Mouse (Mus musculus) embryonic facial prominence, embryonic 11.5 days (tissue): ENCODE measurements around the gene Txnrd1. TPM values are rescaled to one million over a fixed set of nuclear protein-coding genes. Genes with fewer than 3 reads are reported as not detected.
A peak's percentile ranks its signal among the peaks of the same experiment; 100 is the strongest.

Experiments
- ATAC-seq: fragments of 200-750 bp; cut with Nextera tagmentation; replicated peaks from 2 replicates; pipeline ENCODE4 v1.8.0; 2017; ENCODE audit warnings: low read depth; ENCODE audit not compliant: insufficient number of reproducible peaks, low FRiP score, low TSS enrichment
- DNase-seq: peaks from one replicate; pipeline ENCODE4 v3.0.0-alpha.2; 2015; ENCODE audit warnings: low spot score
- H3K27ac ChIP-seq: fragments of 300-500 bp; sonication (generic); replicated peaks from 2 replicates; pipeline ENCODE4 v1.5.1; 2014; ENCODE audit warnings: mild to moderate bottlenecking, low read depth, low read length, control low read depth
- H3K27me3 ChIP-seq: fragments of 300-500 bp; sonication (generic); 2 replicates; pipeline ENCODE4 v1.6.1; 2014; ENCODE audit warnings: mild to moderate bottlenecking, low read length, moderate library complexity, mixed read lengths; ENCODE audit not compliant: control insufficient read depth, insufficient read depth
- H3K36me3 ChIP-seq: fragments of 300-500 bp; sonication (generic); replicated peaks from 2 replicates; pipeline ENCODE4 v1.6.1; 2014; ENCODE audit warnings: low read depth, mild to moderate bottlenecking, low read length, moderate library complexity, mixed read lengths; ENCODE audit not compliant: control insufficient read depth, insufficient read depth
- H3K4me1 ChIP-seq: fragments of 300-500 bp; sonication (generic); 2 replicates; pipeline ENCODE4 v1.6.1; 2014; ENCODE audit warnings: low read length, mixed read lengths; ENCODE audit not compliant: control insufficient read depth, insufficient read depth
- H3K4me2 ChIP-seq: fragments of 300-500 bp; sonication (generic); 2 replicates; pipeline ENCODE4 v1.6.1; 2014; ENCODE audit warnings: low read depth, mild to moderate bottlenecking, control low read depth, low read length, moderate library complexity
- H3K4me3 ChIP-seq: fragments of 300-500 bp; sonication (generic); 2 replicates; pipeline ENCODE4 v1.5.1; 2014; ENCODE audit warnings: low read depth, low read length, control low read depth
- H3K9ac ChIP-seq: fragments of 300-500 bp; sonication (generic); replicated peaks from 2 replicates; pipeline ENCODE4 v1.6.1; 2014; ENCODE audit warnings: mild to moderate bottlenecking, control low read depth, low read length
- H3K9me3 ChIP-seq: fragments of 300-500 bp; sonication (generic); replicated peaks from 2 replicates; pipeline ENCODE4 v1.6.1; 2016; ENCODE audit warnings: mild to moderate bottlenecking, low read length, inconsistent platforms, mixed read lengths; ENCODE audit not compliant: control insufficient read depth
- WGBS: fragments of 180-500 bp; shearing (Covaris S2); extraction: QIAGEN DNeasy Blood & Tissue Kit; methylation state at CpG from one replicate; pipeline ENCODE4 v1.1.7; 2014; 5-methylcytosine and 5-hydroxymethylcytosine counted together
- polyA plus RNA-seq: library from polyadenylated mRNA; unstranded; fragments of >200 nt; fragmentation: Nextera tagmentation; extraction: Ambion mirVana; gene quantifications from 2 replicates; pipeline ENCODE4 v1.2.1, GENCODE M21; 2014

Gene Txnrd1
- polyA plus RNA-seq, 1 experiment from 2014 or later, result 180 TPM

DNA sequence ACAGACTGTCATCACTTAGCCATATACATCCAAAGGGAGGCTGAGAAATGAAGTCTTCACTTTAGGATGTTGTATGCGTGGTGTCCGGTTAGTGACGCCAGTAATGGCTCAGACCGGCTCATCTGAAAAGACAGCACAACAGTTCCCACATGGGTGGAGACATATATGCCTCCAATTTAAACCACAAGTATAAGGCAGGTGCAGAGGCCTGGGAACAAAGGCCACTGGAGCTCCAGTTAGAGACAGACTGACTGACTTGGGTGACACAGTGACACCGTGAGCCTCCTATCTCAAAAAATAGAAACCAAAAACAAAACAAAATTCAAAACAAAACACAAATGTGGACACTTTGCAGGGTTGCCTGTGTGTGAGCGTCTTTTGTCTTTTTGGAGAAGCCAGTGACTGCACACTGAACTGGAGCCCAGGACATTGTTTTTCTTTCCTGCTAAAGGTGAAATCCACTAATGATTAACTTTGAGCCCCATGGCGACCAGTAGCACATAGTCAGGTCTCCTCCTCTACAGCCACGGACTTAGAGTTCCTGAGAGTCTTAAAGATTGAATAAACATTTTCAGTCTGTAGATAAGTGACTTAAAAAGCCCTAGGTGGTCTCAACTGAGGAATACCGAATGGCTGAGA lies 14.2 kb downstream of the Txnrd1 start:
- Histone ChIP-seq H3K4me2 (no peak overlapping the region), H3K27me3 (no peaks in the 10 kb centered on the region), H3K4me1 (no peaks in the 10 kb centered on the region), H3K27ac (no peak overlapping the region), H3K4me3 (no peak overlapping the region), H3K9me3 (no peaks in the 10 kb centered on the region), H3K9ac (no peak overlapping the region), H3K36me3 (no peaks in the 10 kb centered on the region)
- DNase-seq (no peak), ATAC-seq (no peak)
- WGBS, result 80% methylated on average over 9 of the region's 9 CpGs

DNA sequence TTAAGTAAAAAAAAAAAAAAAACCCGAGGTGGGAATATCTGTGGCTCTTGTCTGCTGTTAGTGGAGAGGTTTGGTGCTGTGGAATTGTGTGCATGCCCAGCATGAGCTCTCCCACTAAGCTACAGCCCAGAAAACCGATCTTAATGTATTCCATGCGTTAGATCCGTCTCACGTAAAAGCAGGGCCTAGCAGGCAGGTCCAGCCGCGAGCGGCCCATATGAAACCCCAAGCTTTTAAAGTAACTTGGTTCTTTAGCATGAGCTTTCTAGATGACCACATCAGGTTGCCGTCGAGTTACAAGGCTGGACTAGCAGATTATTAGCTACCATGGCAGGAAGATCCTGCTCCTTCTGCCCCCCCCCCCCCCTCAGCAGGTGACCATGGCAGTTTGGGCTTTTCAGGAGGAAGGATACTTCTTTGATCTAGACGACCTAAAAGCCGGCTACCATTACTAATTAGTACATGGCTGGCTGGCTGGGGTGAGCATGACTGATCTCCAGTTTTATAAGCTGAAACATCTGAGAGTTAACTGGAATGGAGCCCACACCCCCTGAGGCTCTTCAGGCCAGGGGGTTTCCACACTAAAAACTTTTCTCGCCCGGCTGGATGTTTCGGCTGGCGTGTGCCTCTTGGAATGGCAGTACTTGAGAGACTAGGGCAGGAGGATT lies 16.1 kb downstream of the Txnrd1 start:
- Histone ChIP-seq H3K4me1 (no peaks in the 10 kb centered on the region), H3K36me3 (no peaks in the 10 kb centered on the region), H3K27me3 (no peaks in the 10 kb centered on the region), H3K27ac (no peak overlapping the region), H3K9ac (no peak overlapping the region), H3K9me3 (no peaks in the 10 kb centered on the region), H3K4me3 (no peak overlapping the region), H3K4me2 (no peak overlapping the region)
- no peak for ATAC-seq
- DNase-seq, result peak; percentile 35
- WGBS, result 43% methylated on average over 16 of the region's 16 CpGs

DNA sequence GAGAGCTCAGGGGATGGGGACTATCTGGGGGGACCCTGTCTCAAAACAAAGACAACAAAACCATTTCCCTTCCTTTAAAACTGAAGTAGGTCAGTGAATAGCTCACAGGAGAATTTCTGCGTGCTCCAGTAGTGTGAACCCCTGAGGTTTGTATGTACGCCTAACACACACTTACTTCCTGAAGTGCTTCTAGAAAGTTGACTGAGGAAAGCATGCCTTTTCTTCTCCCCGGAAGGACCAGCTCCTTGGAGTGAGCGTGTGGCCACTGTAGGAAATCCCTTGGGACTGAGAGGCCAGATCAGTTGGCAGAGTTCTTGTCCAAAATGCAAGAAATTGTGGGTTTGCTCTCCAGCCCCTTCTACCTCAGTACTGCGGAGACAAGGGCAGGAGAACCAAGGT lies 16.6 kb downstream of the Txnrd1 start:
- WGBS, result 82% methylated on average over 5 of the region's 5 CpGs
- no peak overlapping the region for H3K27ac ChIP-seq
- no peak overlapping the region for H3K9ac ChIP-seq
- H3K9me3 ChIP-seq, result no peaks in the 10 kb centered on the region
- ATAC-seq, result no peak
- H3K4me1 ChIP-seq, result no peaks in the 10 kb centered on the region
- H3K4me2 ChIP-seq, result no peak overlapping the region
- no peaks in the 10 kb centered on the region for H3K36me3 ChIP-seq
- no peak for DNase-seq
- no peaks in the 10 kb centered on the region for H3K27me3 ChIP-seq
- no peak overlapping the region for H3K4me3 ChIP-seq

DNA sequence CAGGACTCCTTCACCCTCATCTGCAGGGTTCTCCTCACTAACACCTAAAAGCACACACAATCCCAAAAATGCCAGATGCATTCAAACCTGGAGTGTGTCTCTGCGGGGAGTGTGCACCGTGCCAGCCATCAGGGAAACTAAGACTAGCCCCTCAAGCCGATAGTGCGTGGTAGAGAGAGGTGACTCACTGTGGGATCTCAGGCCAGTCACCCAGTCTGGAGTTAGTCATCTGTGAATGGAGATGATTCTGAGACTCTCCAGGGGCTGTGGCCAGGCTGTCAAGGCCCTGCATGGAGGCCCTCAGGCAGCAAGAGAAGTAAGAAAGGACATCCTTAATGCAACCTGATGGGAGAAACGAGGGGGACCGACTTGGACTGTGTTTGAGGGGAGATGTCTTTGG lies 18.0 kb downstream of the Txnrd1 start:
- Histone ChIP-seq H3K4me2 (no peak overlapping the region), H3K9ac (no peak overlapping the region), H3K36me3 (no peaks in the 10 kb centered on the region), H3K4me1 (no peaks in the 10 kb centered on the region), H3K4me3 (no peak overlapping the region), H3K27me3 (no peaks in the 10 kb centered on the region), H3K9me3 (no peaks in the 10 kb centered on the region), H3K27ac (no peak overlapping the region)
- 83% methylated on average over 6 of the region's 6 CpGs for WGBS
- ATAC-seq (no peak), DNase-seq (no peak)

DNA sequence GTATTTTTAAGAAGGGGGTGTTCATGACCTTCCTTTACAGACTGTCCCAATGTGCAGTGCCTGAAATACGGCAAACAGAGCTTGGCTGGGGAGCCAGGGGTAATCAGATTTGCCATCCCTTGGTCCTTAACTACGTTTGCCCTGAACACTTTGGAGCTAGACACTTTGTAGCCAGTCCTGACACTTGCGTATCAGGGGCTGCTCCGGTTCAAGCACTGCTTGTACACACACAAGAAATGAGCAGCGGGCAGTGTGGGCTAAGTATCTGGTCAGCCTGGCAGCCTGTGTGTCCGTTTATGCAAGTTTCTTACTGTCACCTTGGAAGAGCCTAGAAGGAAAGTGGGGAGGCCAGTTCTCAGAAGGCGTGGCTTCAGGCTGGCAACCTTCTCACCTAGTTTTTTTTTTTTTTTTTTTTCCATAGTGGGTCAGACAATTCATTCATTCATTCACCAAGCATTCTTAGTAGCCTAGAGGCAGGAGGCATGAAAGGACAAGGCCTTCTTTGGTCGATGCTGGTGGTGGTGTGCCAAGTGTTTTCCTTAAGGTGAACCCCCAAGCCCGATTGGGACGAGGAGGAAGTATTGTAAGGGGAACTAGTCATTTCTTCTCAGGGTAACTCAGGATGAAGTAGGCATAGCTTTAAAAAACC lies 24.4 kb downstream of the Txnrd1 start:
- no peaks in the 10 kb centered on the region for H3K27me3 ChIP-seq
- no peak overlapping the region for H3K27ac ChIP-seq
- H3K4me2 ChIP-seq, result peak overlapping the region; percentile 77
- 38% methylated on average over 10 of the region's 10 CpGs for WGBS
- H3K4me1 ChIP-seq, result no peaks in the 10 kb centered on the region
- no peak for ATAC-seq
- no peak for DNase-seq
- no peak overlapping the region for H3K9ac ChIP-seq
- H3K9me3 ChIP-seq, result no peaks in the 10 kb centered on the region
- H3K4me3 ChIP-seq, result peak overlapping the region; percentile 76; the same call in 1 of the 2 replicates
- no peaks in the 10 kb centered on the region for H3K36me3 ChIP-seq

DNA sequence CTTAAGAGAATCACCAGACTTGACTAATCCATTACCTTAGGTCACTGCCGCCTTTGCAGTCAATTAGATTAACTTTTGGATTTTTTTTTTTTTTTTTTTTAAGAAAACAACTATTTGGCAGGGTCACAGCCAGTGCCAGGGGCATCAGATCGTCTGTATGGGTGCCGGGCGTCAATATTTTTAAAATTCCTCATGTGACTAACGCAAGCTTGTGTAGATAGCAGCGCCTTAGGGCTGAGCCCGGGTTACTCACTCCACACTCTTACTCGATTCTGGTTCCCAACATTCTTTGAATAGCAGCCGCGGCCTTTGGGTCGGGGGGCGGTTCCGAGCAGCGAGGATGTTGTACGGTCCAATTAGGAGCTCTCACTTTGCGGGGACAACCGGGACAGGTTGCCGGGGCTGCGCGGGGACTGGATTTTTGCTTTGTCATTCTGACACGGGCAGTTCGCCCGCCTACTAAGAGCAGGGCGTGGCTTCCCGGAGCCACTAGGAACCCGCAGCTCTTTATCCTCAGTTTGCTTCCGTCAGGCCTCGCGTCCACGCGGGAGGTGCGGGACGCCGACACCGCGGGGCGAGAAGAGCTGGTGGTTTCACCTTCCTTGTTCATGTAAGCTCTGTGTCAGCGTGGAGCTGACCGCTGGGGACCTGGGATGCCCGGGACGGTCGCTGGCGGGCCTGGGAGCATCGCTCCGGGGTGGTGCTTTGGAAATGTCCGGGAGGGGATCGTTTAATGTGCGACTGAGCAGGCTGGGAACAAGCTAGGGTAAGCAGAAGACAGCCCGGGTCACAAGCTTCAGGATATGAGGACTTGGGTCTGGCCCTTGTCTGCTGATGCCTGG lies 25.2 kb downstream of the Txnrd1 start:
- Histone ChIP-seq H3K4me1 (no peaks in the 10 kb centered on the region), H3K27ac (peak overlapping the region; percentile 67; the same call in 1 of the 2 replicates), H3K27me3 (no peaks in the 10 kb centered on the region), H3K4me3 (peak overlapping the region; percentile 76), H3K4me2 (peak overlapping the region; percentile 77), H3K9ac (peak overlapping the region; percentile 90), H3K9me3 (no peaks in the 10 kb centered on the region), H3K36me3 (no peaks in the 10 kb centered on the region; the same call in 1 of the 2 replicates)
- under 1% methylated on average over 49 of the region's 49 CpGs for WGBS
- ATAC-seq, result peak; percentile 82
- peak; percentile 91 for DNase-seq

DNA sequence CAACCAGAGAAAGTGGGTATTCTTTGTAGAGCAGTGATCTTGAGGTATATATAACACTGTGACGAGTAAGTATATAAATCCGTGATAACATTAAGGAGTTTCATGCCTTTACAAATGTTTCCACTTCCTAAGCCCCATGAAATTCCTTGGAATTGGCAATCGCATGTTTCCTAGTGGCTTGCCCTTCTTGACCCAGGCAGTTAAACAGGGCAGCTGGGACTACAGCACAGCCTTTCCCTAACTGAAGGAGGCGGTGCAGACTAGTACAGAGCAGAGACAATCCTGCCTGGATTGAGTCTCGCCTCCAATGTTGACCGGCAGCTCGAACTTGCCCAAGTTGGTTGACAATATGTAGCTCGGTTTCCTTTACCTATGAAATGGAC lies 25.8 kb downstream of the Txnrd1 start:
- Histone ChIP-seq H3K4me1 (no peaks in the 10 kb centered on the region), H3K4me2 (peak overlapping the region; percentile 77), H3K36me3 (no peaks in the 10 kb centered on the region; the same call in 1 of the 2 replicates), H3K9me3 (no peaks in the 10 kb centered on the region), H3K4me3 (peak overlapping the region; percentile 76), H3K9ac (peak overlapping the region; percentile 90), H3K27me3 (no peaks in the 10 kb centered on the region), H3K27ac (peak overlapping the region; percentile 67; the same call in 1 of the 2 replicates)
- ATAC-seq (peak; percentile 64), DNase-seq (peak; percentile 67)
- WGBS, result 0% methylated on average over 8 of the region's 8 CpGs
